Mouse (Mus musculus): ENCODE measurements at regions not wholly inside any gene's neighbourhood (a gene's known extent, or its start where the extent isn't known, plus 50 kb on each side); places are given as distances from the start of the nearest gene placed in this dataset.

GRCm38 (mm10) chr15:5414401-5414800, 170.4 kb upstream of the Ptger4 start:
- no peak for DNase-seq (ENCODE audit: low spot score in 2 of 2)

- DNase-seq (ENCODE audit: low spot score in 2 of 2) = no peak
These were observed 172.0 kb upstream of the Ptger4 start for GRCm38 (mm10) chr15:5416031-5416430.

GRCm38 (mm10) chr15:5426641-5427040, 182.7 kb upstream of the Ptger4 start:
- no peak for DNase-seq (ENCODE audit: low spot score in 2 of 2)

- DNase-seq (ENCODE audit: low spot score in 2 of 2) = no peak
These were observed 183.5 kb upstream of the Ptger4 start for GRCm38 (mm10) chr15:5427319-5428048.

GRCm38 (mm10) chr15:5432018-5432417, 188.0 kb upstream of the Ptger4 start:
- DNase-seq (ENCODE audit: low spot score in 2 of 2) = no peak

- DNase-seq (ENCODE audit: low spot score in 2 of 2) = no peak
These were observed 193.0 kb upstream of the Ptger4 start for GRCm38 (mm10) chr15:5437020-5437419.

- no peak for DNase-seq (ENCODE audit: low spot score in 2 of 2)
These were observed 202.2 kb upstream of the Ptger4 start for GRCm38 (mm10) chr15:5446040-5446755.

GRCm38 (mm10) chr15:5446756-5447314, 202.8 kb upstream of the Ptger4 start:
- DNase-seq (ENCODE audit: low spot score in 2 of 2) = no peak

- DNase-seq (ENCODE audit: low spot score in 2 of 2) = no peak
These were observed 203.9 kb upstream of the Ptger4 start for GRCm38 (mm10) chr15:5447707-5448496.

GRCm38 (mm10) chr15:5459083-5459482, 215.1 kb upstream of the Ptger4 start:
- DNase-seq (ENCODE audit: low spot score in 2 of 2) = no peak

GRCm38 (mm10) chr15:5459580-5459979, 215.6 kb upstream of the Ptger4 start:
- no peak for DNase-seq (ENCODE audit: low spot score in 2 of 2)

GRCm38 (mm10) chr15:5462651-5463050, 218.7 kb upstream of the Ptger4 start:
- DNase-seq (ENCODE audit: low spot score in 2 of 2) = no peak

GRCm38 (mm10) chr15:5464732-5465131, 220.7 kb upstream of the Ptger4 start:
- DNase-seq (ENCODE audit: low spot score in 2 of 2) = no peak

- no peak for DNase-seq (ENCODE audit: low spot score in 2 of 2)
These were observed 224.6 kb upstream of the Ptger4 start for GRCm38 (mm10) chr15:5468535-5469073.

GRCm38 (mm10) chr15:5475389-5475995, 231.5 kb upstream of the Ptger4 start:
- no peak for DNase-seq (ENCODE audit: low spot score in 2 of 2)

- no peak for DNase-seq (ENCODE audit: low spot score in 2 of 2)
These were observed 249.3 kb upstream of the Ptger4 start for GRCm38 (mm10) chr15:5493286-5493685.

- no peak for DNase-seq (ENCODE audit: low spot score in 2 of 2)
These were observed 251.3 kb upstream of the Ptger4 start for GRCm38 (mm10) chr15:5495187-5495849.

GRCm38 (mm10) chr15:5495954-5496353, 252.0 kb upstream of the Ptger4 start:
- no peak for DNase-seq (ENCODE audit: low spot score in 2 of 2)

GRCm38 (mm10) chr15:5504502-5504901, 260.5 kb upstream of the Ptger4 start:
- no peak for DNase-seq (ENCODE audit: low spot score in 2 of 2)

- no peak for DNase-seq (ENCODE audit: low spot score in 2 of 2)
These were observed 263.0 kb upstream of the Ptger4 start for GRCm38 (mm10) chr15:5506848-5507544.

Measured in adrenal gland, postnatal 4 days (tissue).